Mouse (Mus musculus) hindbrain, postnatal 0 days (tissue): ENCODE data around the gene Psmb1. TPM values are rescaled to one million over a fixed set of nuclear protein-coding genes. Genes with fewer than 3 reads are reported as not detected.

Experiments
- ATAC-seq: fragments of 200-750 bp; cut with Nextera tagmentation; 2 replicates; pipeline ENCODE4 v1.8.0; 2017; ENCODE audit warnings: mild to moderate bottlenecking, moderate TSS enrichment, moderate library complexity
- DNase-seq: peaks from one replicate; pipeline ENCODE4 v3.0.0-alpha.2; 2015; ENCODE audit warnings: low spot score
- H3K27ac ChIP-seq: fragments of 300-500 bp; sonication (generic); 2 replicates; pipeline ENCODE4 v1.5.1; 2014; ENCODE audit warnings: mild to moderate bottlenecking
- H3K27me3 ChIP-seq: fragments of 300-500 bp; sonication (generic); 2 replicates; pipeline ENCODE4 v1.6.1; 2014; ENCODE audit warnings: low read length, mixed read lengths; ENCODE audit not compliant: insufficient read depth
- H3K36me3 ChIP-seq: fragments of 300-500 bp; sonication (generic); 2 replicates; pipeline ENCODE4 v1.6.1; 2014; ENCODE audit warnings: low read length, mixed read lengths; ENCODE audit not compliant: insufficient read depth
- H3K4me1 ChIP-seq: fragments of 300-500 bp; sonication (generic); 2 replicates; pipeline ENCODE4 v1.6.1; 2014; ENCODE audit warnings: antibody characterized with exemption, low read length, mixed read lengths; ENCODE audit not compliant: insufficient read depth
- H3K4me2 ChIP-seq: fragments of 300-500 bp; sonication (generic); 2 replicates; pipeline ENCODE4 v1.6.1; 2014; ENCODE audit warnings: low read depth, mild to moderate bottlenecking, low read length, moderate library complexity, mixed read lengths
- H3K4me3 ChIP-seq: fragments of 300-500 bp; sonication (generic); 2 replicates; pipeline ENCODE4 v1.5.1; 2014; ENCODE audit warnings: low read length
- H3K9ac ChIP-seq: fragments of 300-500 bp; sonication (generic); replicated peaks from 2 replicates; pipeline ENCODE4 v1.6.1; 2014; ENCODE audit warnings: mild to moderate bottlenecking, low read length, moderate library complexity, mixed read lengths
- H3K9me3 ChIP-seq: fragments of 300-500 bp; sonication (generic); 2 replicates; pipeline ENCODE4 v1.6.1; 2016; ENCODE audit warnings: low read length, mixed read lengths
- CTCF ChIP-seq: IDR thresholded peaks from 2 replicates; pipeline ENCODE4 v1.5.1; 2016; ENCODE audit warnings: antibody characterized with exemption, control low read depth, low read depth
- WGBS: fragments of 180-500 bp; shearing (Covaris S2); extraction: QIAGEN DNeasy Blood & Tissue Kit; methylation state at CpG from one replicate; pipeline ENCODE4 v1.1.7; 2014; 5-methylcytosine and 5-hydroxymethylcytosine counted together
- polyA plus RNA-seq: library from polyadenylated mRNA; unstranded; fragments of >200 nt; fragmentation: Nextera tagmentation; extraction: Ambion mirVana; gene quantifications from 2 replicates; pipeline ENCODE4 v1.2.1, GENCODE M21; 2015
- total RNA-seq: library from RNA; depleted of rRNA; stranded (reverse); fragments of >200 nt; gene quantifications from 2 replicates; pipeline ENCODE4 v1.2.3, GENCODE M21; 2014; rRNA removed

The Psmb1 gene
- total and polyA plus RNA-seq, 2 experiments from 2014 or later = 91.8 to 273 TPM

- Histone ChIP-seq H3K4me1 (no peaks in the 10 kb centered on the region), H3K9ac (no peak overlapping the region), H3K9me3 (no peaks in the 10 kb centered on the region), H3K4me3 (no peak overlapping the region), H3K27me3 (no peaks in the 10 kb centered on the region), H3K36me3 (peaks cover 60% of the 10 kb centered on the region), H3K4me2 (no peak overlapping the region), H3K27ac (no peak overlapping the region)
- TF ChIP-seq CTCF = no peak
- 61% methylated on average over 5 of the region's 5 CpGs for WGBS
- ATAC-seq = peak; percentile 51
- DNase-seq = peak; percentile 35
These were observed 68.5 kb downstream of the Psmb1 start for GRCm38 (mm10) chr17:15431021-15431514.

- peak; percentile 23 for DNase-seq
- no peak for ATAC-seq
- Histone ChIP-seq H3K9me3 (no peaks in the 10 kb centered on the region), H3K36me3 (peaks cover 69% of the 10 kb centered on the region), H3K4me2 (no peak overlapping the region), H3K27me3 (no peaks in the 10 kb centered on the region), H3K4me3 (no peak overlapping the region), H3K9ac (no peak overlapping the region), H3K4me1 (no peaks in the 10 kb centered on the region), H3K27ac (no peak overlapping the region)
- 68% methylated on average over 1 of the region's 1 CpGs for WGBS
- TF ChIP-seq CTCF = no peak
These were observed 69.6 kb downstream of the Psmb1 start for GRCm38 (mm10) chr17:15429937-15430336.

GRCm38 (mm10) chr17:15429451-15429850 is 70.1 kb downstream of the Psmb1 start:
- no peak for TF ChIP-seq CTCF
- H3K4me3 ChIP-seq = no peak overlapping the region
- H3K9me3 ChIP-seq = no peaks in the 10 kb centered on the region
- no peaks in the 10 kb centered on the region for H3K4me1 ChIP-seq
- 89% methylated on average over 6 of the region's 6 CpGs for WGBS
- DNase-seq = no peak
- no peaks in the 10 kb centered on the region for H3K27me3 ChIP-seq
- H3K36me3 ChIP-seq = peaks cover 65% of the 10 kb centered on the region
- no peak overlapping the region for H3K9ac ChIP-seq
- no peak overlapping the region for H3K4me2 ChIP-seq
- no peak for ATAC-seq
- H3K27ac ChIP-seq = no peak overlapping the region

GRCm38 (mm10) chr17:15425931-15426330 is 73.6 kb downstream of the Psmb1 start:
- Histone ChIP-seq H3K4me3 (no peak overlapping the region), H3K9ac (no peak overlapping the region), H3K4me1 (no peaks in the 10 kb centered on the region), H3K27me3 (no peaks in the 10 kb centered on the region), H3K9me3 (no peaks in the 10 kb centered on the region), H3K36me3 (peaks cover 70% of the 10 kb centered on the region), H3K27ac (no peak overlapping the region), H3K4me2 (no peak overlapping the region)
- DNase-seq = no peak
- 93% methylated on average over 3 of the region's 3 CpGs for WGBS
- no peak for ATAC-seq
- no peak for TF ChIP-seq CTCF

Other genes starting within 250 kb of the Psmb1 start
- gene Dll1, start 122.9 kb downstream of the Psmb1 start, total RNA-seq = 34.3 and 44.2 TPM in 2 replicates
- 10.1 and 10.9 TPM in 2 replicates for gene Dll1, start 122.9 kb downstream of the Psmb1 start, polyA plus RNA-seq
- 36.8 and 40.8 TPM in 2 replicates for gene Fam120b, start 103.5 kb downstream of the Psmb1 start, total RNA-seq
- 29.4 and 31.7 TPM in 2 replicates for gene Fam120b, start 103.5 kb downstream of the Psmb1 start, polyA plus RNA-seq
- gene Tbp, start 137 bp upstream of the Psmb1 start, total RNA-seq = 56.3 and 57.4 TPM in 2 replicates
- 40.6 and 42.8 TPM in 2 replicates for gene Tbp, start 137 bp upstream of the Psmb1 start, polyA plus RNA-seq
- 51.5 and 68.4 TPM in 2 replicates for gene Pdcd2, start 27.6 kb upstream of the Psmb1 start, total RNA-seq
- 48.7 and 49.2 TPM in 2 replicates for gene Pdcd2, start 27.6 kb upstream of the Psmb1 start, polyA plus RNA-seq
- gene Prdm9, start 64.6 kb upstream of the Psmb1 start, total RNA-seq = 0.94 and 1.2 TPM in 2 replicates
- 0.76 and 1.2 TPM in 2 replicates for gene Prdm9, start 64.6 kb upstream of the Psmb1 start, polyA plus RNA-seq
- gene Chd1, start 205.2 kb upstream of the Psmb1 start, total RNA-seq = 15.1 and 15.6 TPM in 2 replicates
- gene Chd1, start 205.2 kb upstream of the Psmb1 start, polyA plus RNA-seq = 14.5 and 16.7 TPM in 2 replicates